Mouse (Mus musculus) thymus, adult 2 months (tissue): ENCODE data around the gene Prkacb.
"Not testable (repeated sequence)": the region's sequence is repeated elsewhere in the genome, so short reads cannot be mapped to it uniquely, and the experiment has no call there.

Source experiments
- CTCF ChIP-seq: fragments of 200-500 bp; IDR thresholded peaks from 2 replicates; pipeline ENCODE4 v1.5.1; 2012; ENCODE audit warnings: mild to moderate bottlenecking, control low read depth, low read length, moderate library complexity, borderline replicate concordance; ENCODE audit not compliant: control insufficient read depth, poor library complexity, insufficient read depth; ENCODE audit errors: extremely low read depth
- POLR2A ChIP-seq: fragments of 200-500 bp; IDR thresholded peaks from 2 replicates; pipeline ENCODE4 v1.6.1; 2012; ENCODE audit warnings: mild to moderate bottlenecking, low read length, control low read depth, moderate library complexity; ENCODE audit not compliant: control insufficient read depth, poor library complexity, insufficient read depth; ENCODE audit errors: extremely low read depth

- TF ChIP-seq CTCF, POLR2A: not testable (repeated sequence)
Observed at GRCm38 (mm10) chr3:146763054-146763453, 49.7 kb downstream of the Prkacb start.
